Mouse (Mus musculus) brain, embryonic 14.5 days (tissue): ENCODE measurements around the gene Ube2n.

Experiments
- CTCF ChIP-seq: fragments of 200-500 bp; IDR thresholded peaks from 2 replicates; pipeline ENCODE4 v1.5.1; 2012; ENCODE audit warnings: inconsistent platforms, mild to moderate bottlenecking, moderate library complexity, borderline replicate concordance; ENCODE audit not compliant: insufficient read depth, insufficient read length; ENCODE audit errors: extremely low read depth
- POLR2A ChIP-seq: fragments of 200-500 bp; IDR thresholded peaks from 2 replicates; pipeline ENCODE4 v1.6.1; 2012; ENCODE audit warnings: mild to moderate bottlenecking, inconsistent platforms, borderline replicate concordance; ENCODE audit not compliant: poor library complexity, insufficient read depth, insufficient read length, severe bottlenecking; ENCODE audit errors: extremely low read depth

DNA sequence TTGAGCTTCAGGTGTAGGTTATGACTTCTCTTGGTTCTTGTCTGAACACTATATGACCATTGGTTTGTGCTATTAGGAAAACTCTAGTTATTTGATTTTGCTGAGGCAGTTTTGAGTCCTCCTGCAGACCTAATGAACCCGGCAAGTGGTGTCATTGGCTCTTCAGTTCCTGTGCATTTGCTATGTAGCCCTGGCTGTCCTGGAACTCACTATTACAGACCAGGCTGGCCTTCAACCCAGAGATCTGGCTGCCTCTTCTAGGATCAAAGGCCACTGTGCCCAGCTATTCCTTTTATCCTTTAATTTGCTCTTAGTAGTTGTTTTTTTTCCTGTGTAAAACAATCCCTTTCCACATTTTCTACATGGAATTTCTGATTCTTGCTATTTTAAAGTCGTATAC, 28.4 kb downstream of the Ube2n start:
- TF ChIP-seq CTCF = no peak
- TF ChIP-seq POLR2A = no peak
